Mouse (Mus musculus) urinary bladder, postnatal 25 days (tissue): ENCODE measurements around the gene Hist1h4d.
A peak's percentile ranks its signal among the peaks of the same experiment; 100 is the strongest.
"Not testable (repeated sequence)": the region's sequence is repeated elsewhere in the genome, so short reads cannot be mapped to it uniquely, and the experiment has no call there.

Experiments
- DNase-seq: peaks from one replicate; pipeline ENCODE4 v3.0.0; 2022; ENCODE audit warnings: low spot score

Gene Hist1h4d

GRCm38 (mm10) chr13:23551146-23551834 lies 30.1 kb upstream of the Hist1h4d start, which contains the start of gene Hist1h4f:
Gene Hist1h4f (minus strand): TSS chr13:23551648.
- peak; percentile 71 for DNase-seq

- DNase-seq: no peak
Measured at GRCm38 (mm10) chr13:23551931-23552914, 29.2 kb upstream of the Hist1h4d start.

- DNase-seq: no peak
Measured at GRCm38 (mm10) chr13:23552962-23553361, 28.4 kb upstream of the Hist1h4d start, which contains the start of gene Hist1h1d. Gene Hist1h1d (plus strand): TSS chr13:23553262.

GRCm38 (mm10) chr13:23554393-23554792 lies 27.0 kb upstream of the Hist1h4d start:
- DNase-seq: no peak

- peak; percentile 56 for DNase-seq
Measured at GRCm38 (mm10) chr13:23554925-23555838, 26.2 kb upstream of the Hist1h4d start.

- peak; percentile 43 for DNase-seq
Measured at GRCm38 (mm10) chr13:23555839-23556416, 25.5 kb upstream of the Hist1h4d start.

- no peak for DNase-seq
Measured at GRCm38 (mm10) chr13:23556906-23557305, 24.5 kb upstream of the Hist1h4d start.

- not testable (repeated sequence) for DNase-seq
Measured at GRCm38 (mm10) chr13:23560699-23561098, 20.7 kb upstream of the Hist1h4d start.

- DNase-seq: not testable (repeated sequence)
Measured at GRCm38 (mm10) chr13:23561531-23561882, 19.9 kb upstream of the Hist1h4d start.

- peak; percentile 83 for DNase-seq
Measured at GRCm38 (mm10) chr13:23561883-23562659, 19.3 kb upstream of the Hist1h4d start, which contains the start of gene Hist1h3e. Gene Hist1h3e (minus strand): TSS chr13:23562369.

GRCm38 (mm10) chr13:23562699-23563462 lies 18.5 kb upstream of the Hist1h4d start:
- DNase-seq: no peak

- DNase-seq: no peak
Measured at GRCm38 (mm10) chr13:23564482-23564881, 16.9 kb upstream of the Hist1h4d start.

GRCm38 (mm10) chr13:23570261-23571021 lies 11.0 kb upstream of the Hist1h4d start:
- DNase-seq: not testable (repeated sequence)

GRCm38 (mm10) chr13:23571022-23571503 lies 10.3 kb upstream of the Hist1h4d start, which contains the start of the genes Hist1h2ae and Hist1h2bg:
Gene Hist1h2ae (minus strand): TSS chr13:23571220.
Gene Hist1h2bg (plus strand): TSS chr13:23571396.
- no peak for DNase-seq

- not testable (repeated sequence) for DNase-seq
Measured at GRCm38 (mm10) chr13:23571504-23572217, 9.7 kb upstream of the Hist1h4d start.

GRCm38 (mm10) chr13:23572218-23573033 lies 9.0 kb upstream of the Hist1h4d start:
- DNase-seq: no peak
